Mouse (Mus musculus) effector memory CD4-positive, alpha-beta T cell, adult 5 months (primary cell): Measurements from ENCODE around the gene Gm12695. TPM values are rescaled to one million over a fixed set of nuclear protein-coding genes. Genes with fewer than 3 reads are reported as not detected.

Source experiments
- polyA plus RNA-seq: library from polyadenylated mRNA; unstranded; fragments of 100-300 nt; shearing (Covaris generic); gene quantifications from one replicate; pipeline ENCODE4 v1.2.1, GENCODE M21; 2017

The Gm12695 gene
- not detected for polyA plus RNA-seq

GRCm38 (mm10) chr4:96785086-96785485, at the start of gene Gm12695:
Gene Gm12695, minus strand, starts transcription at chr4:96785186.

Other genes with a start within 250 kb of the Gm12695 start
- gene Cyp2j6, start 231.5 kb downstream of the Gm12695 start, polyA plus RNA-seq = not detected
- gene Cyp2j9, start 193.6 kb downstream of the Gm12695 start, polyA plus RNA-seq = 0.24 TPM
- gene Cyp2j5, start 121.0 kb downstream of the Gm12695 start, polyA plus RNA-seq = not detected